Mouse (Mus musculus): Measurements from ENCODE around the gene Usp34.

Gene Usp34

GRCm38 (mm10) chr11:23515315-23515714, 208.6 kb downstream of the Usp34 start:
- 89% methylated on average over 2 of the region's 2 CpGs for WGBS

GRCm38 (mm10) chr11:23518981-23519380, 212.3 kb downstream of the Usp34 start:
- 70% methylated on average over 3 of the region's 3 CpGs for WGBS

- WGBS = 50% methylated on average over 5 of the region's 5 CpGs
Measured at GRCm38 (mm10) chr11:23520473-23521205, 213.9 kb downstream of the Usp34 start, which contains the start of gene 1700093K21Rik. Gene 1700093K21Rik (minus strand): TSS chr11:23521155.

GRCm38 (mm10) chr11:23537446-23537845, 230.8 kb downstream of the Usp34 start:
- 91% methylated on average over 2 of the region's 2 CpGs for WGBS
